Mouse (Mus musculus) liver, postnatal 0 days (tissue): ENCODE data around the gene Eps15l1.

Experiments
- CTCF ChIP-seq: sonication (generic); IDR thresholded peaks from 2 replicates; pipeline ENCODE4 v1.5.1; 2016; ENCODE audit warnings: antibody characterized with exemption, low read depth
- EP300 ChIP-seq: IDR thresholded peaks from 2 replicates; pipeline ENCODE4 v1.6.1; 2016; ENCODE audit warnings: antibody characterized with exemption, low read depth, mild to moderate bottlenecking

- no peak for TF ChIP-seq EP300
- no peak for TF ChIP-seq CTCF
Measured at GRCm38 (mm10) chr8:72421362-72422335, at the start of gene Eps15l1.
